Mouse (Mus musculus) lung, postnatal 4 days (tissue): Measurements from ENCODE around the gene Lgals9.
"Not testable (repeated sequence)": the region's sequence is repeated elsewhere in the genome, so short reads cannot be mapped to it uniquely, and the experiment has no call there.

Experiments used
- DNase-seq, 2 experiments: peaks; one replicate each; pipeline ENCODE4 v3.0.0; 2021

Lgals9 gene

DNA sequence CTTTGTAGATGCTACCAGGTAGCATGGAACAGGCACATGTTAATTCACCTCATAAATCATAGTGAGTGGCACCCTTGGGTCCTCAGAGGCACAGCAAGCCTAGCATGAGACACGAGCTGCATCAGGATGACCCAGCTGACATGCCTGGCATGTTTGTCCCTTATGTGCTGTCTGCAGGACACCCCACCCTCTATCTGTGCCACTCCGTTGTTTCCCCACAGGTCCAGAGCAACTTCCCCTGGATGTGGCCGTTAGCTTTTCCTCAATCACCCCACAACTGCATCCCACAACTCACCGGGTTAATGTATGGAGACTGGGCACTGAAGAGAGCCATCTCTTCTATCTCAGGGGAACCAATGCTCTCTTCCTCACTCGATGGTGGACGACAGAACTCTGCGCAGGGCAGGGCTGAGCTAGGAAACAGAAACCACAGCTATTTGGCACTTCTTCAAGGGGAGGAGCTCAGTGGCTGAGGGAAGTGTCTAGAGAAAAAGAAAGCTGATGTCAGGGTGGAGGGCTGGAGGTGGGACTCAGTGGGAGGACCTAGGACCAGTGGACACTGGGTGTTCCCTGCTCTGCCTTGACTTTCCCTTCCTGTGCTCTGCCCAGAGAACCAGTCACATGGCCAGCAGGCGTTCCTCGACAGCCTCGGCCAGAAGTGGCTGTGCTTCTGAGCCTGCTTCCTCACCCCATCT is at the start of gene Lgals9:
TSS of gene Lgals9 (minus strand) at position 464 of the 695 bp plus-strand sequence.
- peak; percentile 84 to 86 for DNase-seq

DNA sequence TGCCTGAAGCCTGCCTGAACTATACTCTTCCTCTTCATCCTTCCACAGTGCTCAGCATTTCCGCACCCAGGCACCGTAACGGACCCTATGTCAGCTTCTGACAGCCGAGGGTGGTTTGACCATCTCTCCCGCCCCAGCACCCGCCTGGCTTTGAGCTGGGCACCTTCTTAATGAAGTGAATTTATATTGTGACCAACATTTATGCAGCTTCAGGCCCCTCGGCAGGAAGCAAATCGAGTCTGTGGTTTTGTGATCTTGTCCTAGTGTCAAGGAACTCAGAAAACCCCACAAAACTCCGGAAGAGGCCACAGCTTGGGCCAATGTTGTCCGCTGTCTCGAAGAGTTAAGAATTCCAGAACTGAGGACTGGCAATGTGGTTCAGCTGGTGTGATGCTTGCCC is 48.9 kb upstream of the Lgals9 start:
- no peak for DNase-seq

DNA sequence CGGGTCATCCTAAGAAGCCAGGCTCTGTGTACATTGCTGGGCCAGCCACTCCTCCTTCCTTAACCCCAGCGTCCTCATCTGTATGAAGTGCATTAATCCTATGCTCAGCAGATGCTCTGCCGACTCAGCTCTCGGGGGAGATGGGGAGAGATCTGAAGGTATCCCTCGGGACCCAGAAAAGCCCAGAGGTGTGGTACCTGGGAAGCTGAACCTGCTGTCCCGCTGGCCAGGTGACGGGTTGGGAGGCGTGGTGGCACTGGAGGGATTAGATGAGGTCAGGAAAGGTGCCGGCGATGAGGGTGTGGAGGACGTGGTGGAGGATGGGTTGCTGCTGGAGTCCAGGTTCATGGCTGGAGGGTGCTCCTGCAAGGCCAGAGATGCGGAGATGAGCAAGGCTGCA is 48.3 kb upstream of the Lgals9 start:
- no peak for DNase-seq

- DNase-seq, result no peak
Measured at GRCm38 (mm10) chr11:79031452-79031746, 46.7 kb upstream of the Lgals9 start.

GRCm38 (mm10) chr11:79030570-79031451 is 46.1 kb upstream of the Lgals9 start:
- peak; percentile 72 to 89 for DNase-seq

DNA sequence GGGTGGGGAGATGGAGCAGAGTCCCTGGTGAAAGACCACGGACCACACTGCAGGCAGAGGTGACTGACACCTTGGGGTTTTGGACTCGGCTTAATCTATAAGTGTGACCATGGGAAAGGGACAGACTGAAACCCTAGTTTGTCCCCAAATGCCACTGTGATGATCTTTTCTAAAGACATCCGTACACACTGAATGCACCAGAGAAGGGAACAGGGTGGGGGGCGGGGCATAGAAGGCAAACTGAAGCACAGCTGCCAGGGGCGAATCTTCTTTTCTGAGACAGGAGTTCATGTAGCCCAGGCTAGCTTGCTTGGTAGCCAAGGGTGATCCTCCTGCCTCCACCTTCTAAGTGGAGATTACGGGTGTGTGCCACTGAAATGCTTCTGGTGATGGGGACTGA is 39.0 kb upstream of the Lgals9 start:
- no peak for DNase-seq

GRCm38 (mm10) chr11:79023342-79023741 is 38.6 kb upstream of the Lgals9 start:
- peak; percentile 59 to 77 for DNase-seq

- DNase-seq, result no peak
Measured at GRCm38 (mm10) chr11:79022836-79023235, 38.1 kb upstream of the Lgals9 start.

GRCm38 (mm10) chr11:79020535-79021045 is 35.8 kb upstream of the Lgals9 start:
- no peak for DNase-seq

DNA sequence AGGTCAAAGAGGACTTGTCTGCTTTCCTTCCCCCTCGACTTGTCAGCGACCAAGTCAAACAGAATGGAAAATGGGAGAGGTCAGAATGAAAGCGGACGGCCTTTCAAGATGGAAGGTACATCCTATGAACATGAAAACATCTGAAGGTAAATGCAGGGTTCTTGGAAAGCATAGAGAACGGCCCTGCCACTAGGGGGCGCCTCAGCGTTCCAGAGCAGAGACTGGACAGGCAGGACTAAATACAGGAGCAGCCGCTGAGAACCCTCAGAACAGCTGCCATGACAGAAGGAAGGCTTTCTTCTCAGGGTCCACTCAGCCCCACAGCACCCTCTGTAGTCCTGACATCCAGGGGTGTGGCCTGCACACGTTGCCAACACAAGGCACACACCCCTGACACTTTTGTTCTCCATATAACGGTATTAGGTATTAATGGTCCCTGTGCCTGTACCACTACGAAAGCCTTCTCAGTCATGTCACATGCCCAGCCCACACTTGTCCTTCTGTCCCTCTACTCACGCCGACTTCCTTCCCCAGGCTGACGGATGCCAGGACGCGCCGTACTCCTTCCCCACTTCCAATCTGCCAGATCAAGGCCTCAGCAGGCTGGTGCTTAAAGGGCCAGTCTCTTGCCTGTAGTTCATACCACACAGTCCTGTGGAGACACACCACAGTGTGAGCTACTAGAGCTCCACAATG is 35.2 kb upstream of the Lgals9 start:
- DNase-seq, result peak in 1 of 2 experiments; percentile 63

GRCm38 (mm10) chr11:79018954-79019704 is 34.4 kb upstream of the Lgals9 start:
- peak; percentile 73 to 85 for DNase-seq

- DNase-seq, result peak in 1 of 2 experiments; percentile 21
Measured at GRCm38 (mm10) chr11:79017161-79017606, 32.4 kb upstream of the Lgals9 start.

DNA sequence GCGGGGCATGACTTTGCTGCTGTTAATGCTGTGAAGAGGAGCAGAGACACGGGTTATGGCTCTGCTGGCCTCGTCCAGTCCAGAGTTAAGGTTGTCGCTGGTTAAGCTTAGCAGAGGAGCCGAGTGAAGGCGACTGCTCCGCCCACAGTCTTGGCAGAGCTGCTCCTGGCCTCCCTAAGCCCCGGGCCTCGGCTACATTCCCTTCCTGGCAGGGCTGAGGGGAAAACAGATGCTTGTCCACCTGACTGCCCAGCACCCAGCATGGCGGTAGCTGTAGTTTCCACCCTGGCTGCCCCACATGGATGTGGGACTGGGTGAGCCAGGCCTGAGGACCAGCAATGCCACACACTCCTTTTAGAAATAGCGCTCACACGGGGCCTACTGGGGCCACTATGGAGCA is 31.5 kb upstream of the Lgals9 start:
- DNase-seq, result peak in 1 of 2 experiments; percentile 21

DNA sequence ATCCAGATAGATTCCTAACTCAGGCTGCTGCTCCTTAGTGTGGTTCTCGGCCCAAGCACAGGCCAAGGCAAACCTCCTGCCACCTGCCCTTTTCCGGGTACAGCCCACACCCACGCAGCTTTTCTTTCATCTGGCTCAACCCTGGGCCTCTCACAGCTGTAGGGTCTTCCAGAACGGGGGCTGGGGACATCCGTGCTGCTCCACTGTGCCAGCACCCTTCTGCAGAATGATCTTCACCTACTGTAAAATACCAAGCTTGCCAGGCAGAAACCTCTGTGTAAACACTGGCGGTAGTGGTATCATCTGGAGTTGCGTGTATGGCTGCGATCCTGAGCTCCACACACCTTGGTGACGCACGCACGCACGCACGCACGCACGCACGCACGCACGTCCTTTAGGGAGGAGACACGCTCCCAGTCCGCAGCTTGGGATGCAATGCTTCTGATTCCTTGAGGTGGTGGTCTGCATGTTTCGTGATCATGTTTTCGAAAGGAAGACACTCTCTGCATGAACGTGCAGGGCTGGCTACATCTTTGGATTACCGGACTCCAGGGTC is 31.0 kb upstream of the Lgals9 start:
- peak in 1 of 2 experiments; percentile 19 for DNase-seq

DNA sequence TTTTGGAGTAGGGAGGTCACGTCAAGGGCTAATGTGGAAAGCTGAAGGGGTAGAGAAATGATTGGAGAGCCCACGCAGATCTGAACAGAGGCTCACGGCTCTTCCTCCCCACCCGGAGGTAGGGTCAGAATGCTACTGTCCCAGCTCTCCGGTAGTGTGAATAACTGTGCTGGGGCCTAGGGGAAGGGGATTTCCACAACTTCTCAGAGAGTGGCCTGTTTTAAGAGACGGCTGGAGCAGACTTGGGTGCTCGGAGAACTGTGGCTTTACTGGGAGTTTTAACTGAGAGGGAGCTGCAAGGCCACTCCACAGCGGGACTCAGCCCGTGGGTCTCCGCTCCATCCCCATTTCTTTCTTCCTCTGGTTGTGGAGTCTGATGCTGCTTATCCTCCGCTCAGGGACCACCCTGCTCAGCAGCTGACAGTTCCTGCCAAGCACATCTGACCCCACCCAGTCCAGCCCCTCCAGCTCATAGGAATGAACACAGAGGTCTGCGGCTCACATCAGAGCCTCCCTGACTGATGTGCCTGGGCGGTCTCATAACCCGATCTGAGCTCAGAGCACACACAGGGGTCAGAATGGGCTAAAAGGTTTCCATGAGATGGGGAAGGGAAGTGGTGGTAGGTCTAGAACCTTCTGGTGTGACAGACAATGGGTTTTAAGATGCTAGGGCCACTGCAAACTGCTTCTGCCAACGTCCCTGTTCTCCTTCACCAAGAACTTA is 30.0 kb upstream of the Lgals9 start:
- peak in 1 of 2 experiments; percentile 19 for DNase-seq

DNA sequence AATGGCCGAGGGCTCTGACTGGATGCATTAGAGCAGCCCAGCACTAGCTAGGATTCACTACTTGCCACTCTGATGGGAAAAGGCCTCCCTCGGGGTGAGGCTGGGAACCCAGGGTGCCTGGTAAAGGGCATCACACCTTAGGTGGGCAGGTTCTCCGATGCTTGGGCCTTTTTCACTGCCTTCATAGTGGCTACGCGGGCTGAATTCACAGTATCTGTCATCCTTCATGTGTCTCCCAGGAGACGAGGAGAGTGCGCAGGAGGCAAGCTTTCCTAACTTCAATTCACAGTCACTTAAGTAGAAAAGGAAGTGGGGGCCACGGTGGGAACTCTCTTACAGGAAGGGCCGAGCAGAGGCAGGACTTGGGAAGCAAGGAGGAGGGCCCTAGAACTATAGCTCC is 29.1 kb upstream of the Lgals9 start:
- DNase-seq, result peak in 1 of 2 experiments; percentile 25

DNA sequence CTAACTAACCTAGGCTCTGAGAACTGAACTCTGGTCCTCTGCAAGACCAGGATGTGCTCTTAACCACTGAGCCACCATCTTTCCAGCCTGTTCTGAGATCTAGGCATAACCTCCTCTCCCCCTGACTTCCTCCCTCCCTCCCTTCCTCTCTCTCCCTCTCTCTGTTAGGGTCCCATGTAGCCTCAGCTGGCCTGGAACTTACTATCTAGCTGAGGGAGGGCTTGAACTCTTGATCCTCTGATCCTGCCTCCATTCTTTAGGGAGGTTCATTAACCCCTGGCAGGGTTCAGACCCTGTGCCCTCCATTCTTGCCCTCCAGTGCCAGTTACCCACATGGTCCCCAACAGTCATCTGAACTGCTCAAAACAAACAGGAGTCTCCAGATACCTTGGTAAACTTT is 28.3 kb upstream of the Lgals9 start:
- DNase-seq, result no peak

DNA sequence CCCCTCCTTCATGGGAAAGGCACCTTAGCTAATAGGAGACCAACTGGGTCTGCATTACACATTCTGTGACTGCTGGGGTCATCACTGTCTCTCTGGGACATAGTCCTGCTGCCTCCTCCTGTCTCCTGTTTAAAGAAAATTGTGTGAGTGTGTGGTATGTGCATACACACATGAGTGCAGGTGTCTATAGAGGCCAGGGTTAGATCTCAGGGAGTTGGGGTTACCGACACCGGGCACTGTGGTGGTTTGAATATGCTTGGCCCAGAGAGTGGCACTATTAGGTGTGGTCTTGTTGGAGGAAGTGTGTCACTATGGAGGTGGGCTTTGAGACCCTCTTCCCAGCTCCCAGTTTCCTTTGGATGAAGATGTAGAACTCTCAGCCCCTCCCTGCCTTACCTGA is 27.8 kb upstream of the Lgals9 start:
- no peak for DNase-seq

GRCm38 (mm10) chr11:79008891-79009290 is 24.1 kb upstream of the Lgals9 start:
- no peak for DNase-seq

GRCm38 (mm10) chr11:79008007-79008775 is 23.4 kb upstream of the Lgals9 start:
- no peak for DNase-seq

DNA sequence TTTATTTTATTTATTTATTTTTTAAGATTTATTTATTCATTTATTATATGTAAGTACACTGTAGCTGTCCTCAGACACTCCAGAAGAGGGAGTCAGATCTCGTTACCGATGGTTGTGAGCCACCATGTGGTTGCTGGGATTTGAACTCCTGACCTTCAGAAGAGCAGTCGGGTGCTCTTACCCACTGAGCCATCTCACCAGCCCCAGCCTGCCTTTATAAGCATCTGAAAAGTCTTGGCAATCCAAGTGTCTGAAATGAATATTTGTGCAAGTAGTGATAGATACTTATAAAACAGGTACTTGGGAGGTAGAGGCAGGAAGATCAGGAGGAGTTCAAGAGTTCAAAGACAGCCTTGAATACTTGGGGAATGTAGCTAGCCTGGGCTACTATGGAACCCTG is 22.6 kb upstream of the Lgals9 start:
- not testable (repeated sequence) for DNase-seq
